Mouse (Mus musculus) naive thymus-derived CD4-positive, alpha-beta T cell, adult 2 months (primary cell): Measurements from ENCODE around the gene Cbln1.

ENCODE experiments used
- DNase-seq: peaks from one replicate; pipeline ENCODE4 v3.0.0-alpha.2; 2011; ENCODE audit warnings: low read depth

Cbln1 gene

DNA sequence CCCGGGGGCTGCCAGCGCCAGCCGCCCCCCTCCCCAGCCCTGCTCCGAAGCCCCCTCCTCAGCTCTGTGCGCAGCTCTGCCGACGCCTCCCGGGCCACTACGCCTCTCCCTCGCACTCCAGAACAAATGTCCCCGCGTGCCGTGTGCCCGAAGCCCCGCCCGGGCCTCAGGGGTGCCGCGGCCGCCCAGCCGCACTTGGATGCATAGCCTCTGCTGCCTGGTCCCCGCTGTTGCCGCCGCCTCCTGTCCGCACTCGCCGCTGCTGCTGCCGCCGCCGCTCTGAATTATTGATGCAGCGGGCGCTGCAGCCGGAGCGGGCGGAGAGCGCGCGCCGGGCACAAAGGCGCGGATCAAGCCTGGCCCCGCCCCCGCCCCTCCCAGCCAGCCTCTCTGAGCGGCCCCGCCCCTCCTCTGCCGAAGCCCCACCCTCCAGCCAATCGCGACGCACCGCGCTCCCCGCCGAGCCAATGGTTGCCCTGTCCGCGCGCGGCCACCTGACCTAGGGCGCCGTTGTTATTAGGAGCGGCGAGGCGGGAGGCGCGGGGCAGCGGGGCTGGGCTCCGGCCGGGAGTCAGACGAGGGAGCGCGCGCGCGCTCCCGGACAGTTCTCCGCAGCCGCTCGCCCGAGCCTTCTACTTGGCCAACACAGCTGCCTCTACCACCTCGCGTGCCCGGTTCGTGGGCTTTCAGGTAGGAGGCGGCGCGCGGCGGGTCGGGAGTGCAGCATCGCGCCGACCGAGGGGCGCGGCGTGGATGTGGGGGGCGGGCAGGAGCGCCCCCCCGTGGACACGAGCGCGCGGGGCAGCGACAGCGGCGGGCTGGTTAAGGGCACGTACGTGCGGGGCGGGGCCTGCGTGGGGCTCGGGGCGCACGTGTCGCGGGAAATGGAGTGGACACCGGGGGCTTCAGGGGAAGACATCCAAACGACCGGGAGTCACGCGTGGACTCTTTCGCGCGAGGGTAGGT, at the start of gene Cbln1:
TSS of gene Cbln1 (minus strand) at position 339 of the 966 bp plus-strand sequence.
- DNase-seq, result no peak

DNA sequence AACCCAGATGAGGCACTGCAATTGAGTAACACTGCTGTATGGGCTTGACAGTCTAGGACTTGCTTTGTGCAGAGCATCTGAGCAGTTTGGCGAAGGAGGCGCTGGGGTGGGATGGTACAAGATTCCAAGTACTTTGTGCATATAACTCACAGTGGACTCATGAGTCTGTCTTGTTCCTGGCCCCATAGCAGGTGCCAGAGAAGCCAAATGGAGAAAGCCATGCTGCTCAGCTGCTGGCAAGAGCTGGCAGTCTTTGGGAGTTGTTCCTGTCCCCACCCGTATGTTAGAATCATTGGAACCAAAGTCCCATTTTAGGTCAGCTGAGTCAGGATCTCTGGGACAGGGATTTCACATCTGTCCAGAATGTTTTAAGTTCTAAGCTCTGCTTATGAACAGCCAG, 44.7 kb upstream of the Cbln1 start:
- no peak for DNase-seq

DNA sequence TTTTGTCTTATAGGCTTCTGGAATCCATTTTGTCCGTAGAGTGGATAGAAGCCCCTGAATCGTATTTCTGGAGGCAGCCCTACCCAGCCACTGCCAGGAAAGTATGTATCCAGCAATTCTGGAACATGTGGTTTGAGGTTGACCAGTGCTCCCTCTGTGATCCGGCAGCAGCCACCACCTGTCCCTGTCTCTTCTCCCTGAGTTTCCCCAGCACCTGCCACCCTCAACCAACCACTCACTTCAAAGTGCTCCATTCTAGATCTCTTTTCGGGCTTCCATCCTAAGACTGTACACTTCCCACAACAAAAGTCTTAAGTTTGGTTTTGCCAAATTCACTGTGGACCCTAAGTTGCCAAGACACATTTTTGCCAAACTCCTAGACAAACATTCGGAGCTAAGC, 41.4 kb upstream of the Cbln1 start:
- DNase-seq, result no peak

DNA sequence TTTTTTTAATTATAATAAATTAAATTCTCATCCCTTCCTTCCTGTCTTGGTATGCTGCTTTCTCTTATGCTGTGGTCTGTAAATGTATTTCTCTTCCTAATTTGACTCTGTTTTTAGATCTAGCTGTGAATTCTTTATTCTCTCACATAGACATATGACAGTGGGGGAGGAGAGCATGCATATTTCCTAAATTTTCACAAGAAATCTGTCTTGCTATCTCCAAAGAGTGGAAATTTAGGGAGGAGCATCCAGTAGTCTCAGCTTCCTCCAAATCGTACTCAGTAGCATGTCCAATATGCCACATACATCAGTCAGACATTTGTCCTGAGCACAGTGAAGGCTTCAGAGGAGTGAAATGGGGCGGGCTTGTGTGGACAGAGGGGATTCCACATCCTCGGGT, 40.9 kb upstream of the Cbln1 start:
- no peak for DNase-seq

DNA sequence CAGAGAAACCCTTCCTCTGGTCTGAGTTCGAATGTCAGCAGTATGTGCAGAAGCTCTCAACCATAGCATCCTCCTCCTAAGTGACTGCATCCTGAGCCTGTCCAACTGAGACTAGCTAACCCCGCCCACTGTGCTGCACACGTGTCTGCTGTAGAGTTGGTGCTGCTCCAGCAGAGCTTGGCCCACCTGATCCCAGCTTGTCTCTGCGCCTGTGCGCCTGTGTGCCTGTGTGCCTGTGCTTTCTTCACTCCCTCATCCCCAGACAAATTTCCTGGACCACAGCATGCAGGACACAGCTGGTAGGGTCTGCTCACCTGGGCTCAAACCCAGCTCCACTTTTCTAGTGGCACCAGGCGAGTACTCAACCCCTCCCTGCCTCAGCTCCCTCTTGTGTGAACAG, 40.2 kb upstream of the Cbln1 start:
- no peak for DNase-seq

DNA sequence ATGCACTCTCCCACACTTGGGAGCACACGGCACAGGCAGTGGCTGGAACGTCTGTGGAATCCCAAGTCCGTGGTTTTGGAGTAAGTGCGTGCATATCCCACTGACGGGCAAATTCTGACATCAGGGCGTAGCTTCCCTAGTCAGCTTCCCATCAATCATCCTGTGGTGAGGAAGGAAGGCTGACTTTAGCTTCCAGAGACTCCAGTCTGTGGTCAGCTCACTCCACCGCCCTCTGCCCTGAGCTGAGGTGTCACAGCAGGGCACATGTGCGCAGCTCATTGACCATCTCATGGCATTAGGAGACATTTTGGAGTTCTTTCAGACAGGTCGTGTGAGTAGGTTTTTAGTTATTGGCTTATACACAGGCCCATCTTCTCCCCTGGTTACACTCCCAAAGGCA, 34.6 kb upstream of the Cbln1 start:
- no peak for DNase-seq

DNA sequence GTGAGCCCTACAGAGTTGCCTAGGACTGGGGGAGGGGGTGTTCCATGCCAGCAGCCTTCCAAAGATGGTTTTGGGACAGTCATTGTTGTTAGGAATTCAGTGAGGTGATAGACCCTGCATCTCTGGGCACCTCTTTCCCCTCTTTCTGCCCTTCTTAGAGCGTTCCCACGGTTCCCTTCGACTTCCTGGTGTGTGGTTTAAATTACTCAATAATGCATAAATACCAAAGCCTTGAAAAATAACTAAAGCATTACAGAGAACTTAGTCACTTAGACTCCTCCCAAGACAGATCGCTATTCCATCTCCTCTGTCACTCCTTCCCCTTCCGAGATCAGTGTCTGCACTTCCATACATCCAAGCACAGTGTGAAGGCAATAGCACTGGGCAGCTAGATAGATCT, 32.0 kb upstream of the Cbln1 start:
- DNase-seq, result no peak

DNA sequence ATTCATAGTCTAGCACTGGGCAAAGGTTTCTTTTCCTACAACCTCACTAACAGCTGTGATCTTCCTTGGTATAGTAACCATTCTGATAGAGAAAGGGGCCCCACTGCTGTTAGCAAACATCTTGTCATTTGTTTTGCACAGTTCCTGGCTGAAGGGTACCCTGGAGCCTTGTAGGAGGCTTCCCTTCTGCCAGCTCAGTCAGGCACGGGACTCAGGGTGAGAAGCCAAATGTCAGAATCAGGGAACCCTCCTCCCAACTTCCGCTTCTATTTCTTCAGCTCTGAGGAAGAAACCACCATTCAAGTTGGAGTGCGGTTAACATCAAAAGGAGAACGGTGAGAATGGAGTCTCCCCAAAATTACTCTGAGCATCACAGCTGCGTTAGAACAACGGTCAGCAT, 30.3 kb upstream of the Cbln1 start:
- no peak for DNase-seq

DNA sequence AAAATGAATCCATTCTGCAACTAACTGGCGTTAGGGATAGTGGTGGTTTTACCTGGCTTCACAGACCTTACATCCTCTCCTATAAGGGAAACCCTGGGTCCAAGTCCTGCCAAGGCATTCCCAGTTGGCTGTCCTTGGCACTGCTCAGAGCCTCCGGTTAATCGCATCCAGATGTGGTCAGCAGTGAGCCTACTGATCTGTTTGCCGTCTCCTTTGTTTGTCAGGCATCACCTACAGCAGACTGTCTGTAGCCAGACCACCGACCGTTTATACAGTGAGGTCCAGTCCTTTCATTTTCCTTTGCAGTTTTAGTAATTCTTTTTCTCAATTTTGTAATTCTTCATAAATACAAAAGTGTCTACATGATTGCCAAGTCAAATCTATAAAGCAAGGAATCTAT, 25.2 kb upstream of the Cbln1 start:
- DNase-seq, result no peak

DNA sequence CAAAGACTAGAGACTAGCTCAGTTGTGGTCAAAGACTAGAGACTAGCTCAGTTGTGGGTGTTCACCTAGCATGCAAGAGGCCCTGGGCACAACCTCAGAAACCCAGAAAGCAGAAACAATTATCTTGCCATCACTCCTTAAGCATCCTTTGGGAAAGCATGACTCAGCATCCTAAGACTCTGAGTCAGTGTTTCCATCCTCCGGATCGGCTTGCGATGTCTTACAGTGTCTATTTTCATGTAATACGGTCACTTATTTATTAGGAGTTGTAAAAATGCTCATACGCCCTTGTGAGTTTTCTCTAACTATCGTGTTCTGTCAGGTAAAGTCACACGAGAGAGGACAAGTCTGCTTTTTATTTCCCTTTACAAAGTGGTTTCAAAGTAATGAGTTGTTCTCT, 24.1 kb upstream of the Cbln1 start:
- DNase-seq, result no peak

DNA sequence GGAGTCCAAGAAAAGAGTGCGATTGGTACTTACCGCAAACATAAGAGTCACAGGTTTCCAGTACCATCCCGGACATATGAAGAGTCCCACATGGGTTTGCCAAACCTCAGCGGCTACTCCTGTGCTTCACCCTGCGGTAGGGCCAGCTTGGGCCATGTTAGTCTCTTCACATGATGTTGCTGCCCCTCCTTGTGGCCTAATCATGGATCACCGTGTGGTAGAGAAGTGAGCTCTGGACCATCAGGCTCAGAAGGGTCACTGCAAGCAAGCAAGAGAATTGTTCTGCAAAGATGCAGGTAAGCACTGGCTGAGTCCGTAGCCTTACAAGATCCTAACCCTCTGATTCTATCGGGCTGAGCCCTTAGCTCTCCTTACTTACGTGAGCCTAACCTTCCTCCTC, 22.5 kb upstream of the Cbln1 start:
- no peak for DNase-seq

DNA sequence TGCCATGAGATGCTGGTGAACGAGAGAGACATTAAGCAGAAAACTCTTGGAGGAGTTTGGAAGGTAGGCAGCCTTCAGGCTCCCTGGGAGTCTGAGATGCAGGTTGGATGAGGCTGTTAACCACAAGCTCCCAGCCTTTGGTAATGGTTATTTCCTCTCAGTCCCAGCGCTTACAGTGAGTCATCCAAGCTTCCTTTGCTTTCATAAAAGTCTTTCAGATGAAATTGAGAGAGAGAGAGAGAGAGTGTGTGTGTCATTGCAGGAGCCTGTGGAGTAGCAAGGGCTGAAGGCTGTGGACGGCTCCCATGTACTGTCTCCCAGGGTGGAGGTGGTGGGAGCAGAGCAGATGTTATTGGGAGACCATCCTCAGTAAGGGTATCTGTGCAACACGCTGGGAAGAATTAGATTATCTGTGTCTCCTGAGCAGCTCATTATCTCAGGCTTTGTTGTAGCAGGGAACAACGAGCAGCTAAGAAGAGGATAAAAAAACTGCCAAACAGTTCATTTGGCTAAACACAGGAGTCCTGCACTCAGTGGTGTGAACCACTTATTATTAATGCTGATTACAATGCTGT, 17.5 kb upstream of the Cbln1 start:
- no peak for DNase-seq

DNA sequence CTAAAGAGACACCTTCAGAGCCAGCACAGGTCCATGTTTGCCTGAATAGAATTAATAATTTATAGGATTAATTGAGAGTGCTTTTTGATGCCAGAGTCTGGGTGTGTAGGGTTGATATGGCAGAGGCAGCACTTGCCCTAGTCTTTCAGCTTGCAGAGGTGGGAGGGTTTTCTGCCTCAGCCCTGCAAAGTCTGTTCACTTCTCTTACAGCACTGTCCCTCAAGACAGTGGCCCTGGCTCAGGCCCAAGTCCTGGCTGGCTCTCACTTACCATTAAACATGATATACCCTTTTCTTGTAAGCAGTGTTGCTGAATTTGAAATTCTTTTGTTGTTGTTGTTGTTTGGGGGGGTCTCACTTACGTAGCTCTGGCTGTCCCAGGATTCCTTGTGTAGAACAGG, 9.0 kb upstream of the Cbln1 start:
- DNase-seq, result no peak

DNA sequence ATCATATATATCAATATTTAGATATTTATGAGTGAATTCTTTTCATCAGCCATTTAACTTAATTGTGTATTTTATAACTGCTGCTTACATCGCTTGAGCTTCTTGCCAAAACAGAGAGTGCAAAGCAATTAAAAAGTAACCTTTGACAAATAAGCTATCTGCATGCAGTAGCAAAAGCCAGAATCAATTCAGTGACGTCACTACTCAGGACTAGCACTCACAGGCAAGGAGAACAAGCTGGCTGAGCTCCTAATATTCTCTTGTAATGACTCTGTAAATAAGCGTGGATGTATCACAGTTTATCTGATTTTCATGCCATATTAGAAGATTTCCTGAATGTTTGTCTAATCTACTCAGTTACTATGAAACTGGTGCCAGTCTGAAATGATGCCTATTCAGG, 5.8 kb upstream of the Cbln1 start:
- no peak for DNase-seq

DNA sequence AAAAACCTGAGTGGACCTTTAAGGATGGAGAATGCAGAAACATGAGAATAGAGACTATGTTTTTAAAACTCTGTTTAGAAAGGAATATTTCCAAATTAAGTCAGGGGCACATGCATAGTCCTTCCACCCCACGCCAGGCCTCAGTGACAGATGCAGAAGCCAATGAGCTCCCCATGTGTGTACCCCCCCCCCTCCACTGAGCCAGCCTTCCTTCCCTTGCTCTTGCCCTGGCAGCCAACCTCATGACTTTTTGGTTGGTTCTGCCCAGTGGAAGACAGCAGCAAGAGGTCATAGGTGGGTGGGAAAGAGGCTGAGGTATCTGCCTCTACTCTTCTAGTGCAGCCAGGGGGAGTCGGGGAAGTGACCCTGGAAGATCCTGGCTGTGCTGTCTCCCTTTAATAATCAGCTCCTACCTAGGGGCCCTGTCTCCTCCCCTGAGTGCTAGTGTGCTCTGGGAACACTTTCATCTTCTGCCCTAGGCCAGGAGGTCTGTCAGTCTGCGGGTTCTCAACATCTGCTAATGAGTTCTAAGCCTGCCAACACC, 4.8 kb upstream of the Cbln1 start:
- no peak for DNase-seq

DNA sequence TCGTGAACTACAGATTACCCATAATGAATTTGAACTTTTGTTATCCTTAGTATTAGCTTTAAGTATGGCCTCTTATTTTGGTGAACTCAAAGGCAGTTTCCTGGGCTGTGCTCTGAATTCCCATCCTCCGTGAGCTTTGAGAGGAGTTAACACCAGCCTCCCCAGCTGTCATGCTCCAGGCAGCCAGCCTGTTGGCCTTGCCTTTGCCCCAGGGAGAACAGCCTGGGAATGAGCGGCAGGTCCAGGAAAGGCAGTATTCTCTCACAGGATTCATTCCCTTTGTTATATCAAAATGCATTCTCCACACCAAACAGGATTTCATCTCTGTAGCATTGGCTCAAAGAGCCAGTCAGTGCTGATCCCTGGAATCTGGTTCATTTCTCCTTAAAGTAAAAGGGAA, 3.1 kb upstream of the Cbln1 start:
- DNase-seq, result no peak

DNA sequence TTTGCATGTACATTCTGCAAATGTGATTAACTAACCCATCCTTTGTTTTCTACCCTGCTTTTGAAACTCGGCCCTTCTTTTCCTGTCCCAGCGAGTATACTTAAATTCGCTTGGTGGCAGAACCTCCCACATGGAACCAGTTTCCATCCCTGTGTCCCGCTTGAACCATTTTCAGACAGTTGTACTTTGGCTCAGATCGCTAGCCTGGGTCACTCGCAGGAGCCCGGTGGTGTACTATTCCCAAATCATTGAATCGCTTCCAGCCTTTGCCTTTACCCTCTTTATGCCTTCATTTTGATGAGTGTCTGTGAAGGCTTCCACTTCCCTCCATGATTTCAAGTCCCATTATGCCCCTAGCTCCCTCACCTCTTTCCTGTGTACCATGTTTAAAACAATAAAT, 2.0 kb upstream of the Cbln1 start:
- DNase-seq, result no peak

DNA sequence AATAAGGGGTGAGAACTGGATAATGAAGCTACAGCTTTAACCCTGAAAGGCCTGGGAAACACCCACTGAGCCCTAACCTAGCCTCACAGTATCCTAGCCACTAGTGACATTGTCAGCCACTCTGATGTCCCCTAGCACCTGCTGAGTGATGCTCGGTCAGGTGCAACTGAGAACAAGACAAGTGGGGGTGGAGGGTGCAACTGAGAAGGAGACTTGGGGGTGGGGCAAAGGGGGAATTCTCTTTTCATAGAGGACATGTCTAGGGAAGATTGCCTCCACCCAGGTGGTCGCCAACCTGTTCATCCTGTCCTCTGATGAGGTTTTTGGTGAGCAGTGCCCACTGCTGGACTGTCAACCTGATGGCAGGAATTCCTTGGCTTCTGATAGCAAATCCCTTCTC, 1.5 kb upstream of the Cbln1 start:
- DNase-seq, result no peak

DNA sequence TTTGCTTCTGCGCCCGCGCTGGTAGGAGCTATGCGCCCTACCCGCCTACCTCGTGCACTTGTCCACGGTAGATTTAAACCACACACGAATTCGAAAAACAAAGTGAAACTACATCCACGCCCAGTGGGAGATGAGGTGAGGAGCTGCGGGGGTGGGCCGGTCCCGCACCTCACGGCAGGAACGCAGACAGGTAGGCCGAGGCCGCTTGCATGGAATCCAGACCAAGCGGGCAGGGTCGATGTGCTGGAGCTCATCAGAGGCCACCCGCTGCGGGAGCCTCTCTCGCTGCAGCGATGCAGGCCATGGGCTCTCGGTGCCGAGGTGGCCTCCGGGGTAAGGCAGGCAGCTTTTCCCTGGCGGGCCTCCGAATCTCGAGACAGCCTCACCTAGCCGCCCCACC, 905 bp upstream of the Cbln1 start:
- no peak for DNase-seq

DNA sequence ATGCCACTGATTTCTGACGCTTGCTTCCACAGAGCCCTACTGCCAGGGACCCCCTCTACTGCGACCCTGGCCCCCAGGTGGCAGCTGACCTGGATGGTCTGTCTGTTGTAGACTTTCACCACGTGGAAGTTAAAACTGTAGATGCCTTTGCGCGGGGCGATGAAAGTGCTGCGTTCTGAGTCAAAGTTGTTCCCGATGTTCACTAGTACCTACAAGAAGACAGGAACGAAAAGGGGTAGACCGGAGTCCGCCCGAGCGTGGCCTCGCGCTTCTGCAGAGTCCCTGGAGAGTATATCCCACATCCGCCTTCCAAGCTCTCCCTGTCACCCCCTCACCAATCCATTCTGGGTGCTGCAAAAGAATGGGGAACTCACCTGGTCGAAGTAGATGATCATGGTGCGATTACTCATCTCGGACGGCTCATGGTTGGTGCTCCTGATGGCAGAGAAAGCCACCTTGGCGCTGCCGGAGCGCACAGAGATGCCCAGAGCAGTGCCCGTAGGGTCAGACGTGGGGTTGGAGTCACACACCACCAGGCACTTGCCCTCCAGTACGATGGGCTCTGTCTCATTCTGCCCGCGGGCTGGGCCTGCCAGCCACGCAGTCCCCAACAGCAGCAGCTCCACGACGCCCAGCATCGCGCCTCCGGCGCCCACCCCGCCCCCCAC, 672 bp downstream of the Cbln1 start:
- DNase-seq, result no peak

DNA sequence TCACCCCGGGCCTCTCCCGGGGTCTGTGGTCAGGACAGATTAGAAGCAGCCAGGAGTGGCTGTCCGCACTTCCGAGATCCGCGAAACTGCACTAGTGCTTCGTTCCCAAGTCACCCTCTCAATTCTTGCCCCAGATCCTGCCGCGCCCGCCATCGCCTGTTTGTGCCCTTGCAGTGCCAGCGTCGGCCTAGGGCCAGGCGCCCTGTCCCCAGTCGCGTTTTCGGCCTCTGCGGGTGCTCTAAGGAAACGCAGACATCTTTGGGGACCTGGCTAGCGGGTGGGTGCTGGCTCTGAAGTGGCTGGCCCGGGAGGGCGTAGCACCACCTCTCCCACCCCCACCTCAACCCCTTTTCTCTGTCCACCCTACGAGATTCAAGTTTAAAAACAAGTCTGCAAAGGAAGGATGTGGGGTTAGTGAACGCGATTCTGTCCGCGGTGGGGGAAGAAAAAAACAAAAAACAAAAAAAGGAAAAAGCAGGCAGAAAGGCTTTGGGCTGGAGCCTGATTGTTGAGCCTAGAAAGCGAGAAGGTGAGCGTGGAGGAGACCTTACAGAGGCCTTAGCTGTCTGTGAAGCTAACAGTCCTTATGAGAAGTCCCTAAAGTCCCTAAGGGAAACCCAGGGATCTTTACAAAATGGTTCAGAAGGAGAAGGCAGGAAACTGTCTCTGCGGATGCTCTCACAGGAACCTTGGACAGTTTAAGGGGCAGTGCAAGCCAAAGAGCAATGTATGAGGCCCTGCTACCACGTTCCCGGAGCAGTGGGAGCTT, 1.4 kb downstream of the Cbln1 start:
- no peak for DNase-seq
